ENCODE assay signal across 19 mouse cellular contexts in genomic region chr1:25697179-25697578, GRCm38 (mm10).
DNase-seq lines count a peak whose midpoint lies in the region; ATAC-seq and TF ChIP-seq lines count a peak whose summit lies in the region.
"Had no signal": no experiment of that assay in that cellular context is flagged by ENCODE, and none has a peak within 500 bp of the region (broad histone marks: within the 10 kb centered on the region; RNA-seq: fewer than 3 reads in every experiment).

No protein-coding gene starts in this region.

- H3K27me3 ChIP-seq in forebrain, embryonic 15.5 days: no peaks in the 10 kb centered on the region
- H3K27me3 ChIP-seq in forebrain, embryonic 12.5 days: no peaks in the 10 kb centered on the region
- H3K27me3 ChIP-seq: heart, embryonic 12.5 days; hindbrain, embryonic 13.5 days; limb, embryonic 13.5 days; liver, embryonic 13.5 days; lung, embryonic 15.5 days; midbrain, embryonic 12.5 days; neural tube, embryonic 12.5 days had no signal

- H3K27ac ChIP-seq in forebrain, embryonic 15.5 days (replicated peaks): peak overlapping the region; percentile 52; the same call in 1 of the 2 replicates
- no peak overlapping the region for H3K27ac ChIP-seq in forebrain, embryonic 12.5 days
- H3K27ac ChIP-seq: hindbrain, embryonic 13.5 days; limb, embryonic 13.5 days; liver, embryonic 13.5 days; lung, embryonic 15.5 days; macrophage; midbrain, embryonic 12.5 days; neural tube, embryonic 12.5 days had no signal

- H3K36me3 ChIP-seq in forebrain, embryonic 15.5 days: no peaks in the 10 kb centered on the region
- H3K36me3 ChIP-seq in forebrain, embryonic 12.5 days (replicated peaks): no peaks in the 10 kb centered on the region
- H3K36me3 ChIP-seq: heart, embryonic 12.5 days; hindbrain, embryonic 13.5 days; limb, embryonic 13.5 days; liver, embryonic 13.5 days; lung, embryonic 15.5 days; midbrain, embryonic 12.5 days; neural tube, embryonic 12.5 days had no signal

- no peak overlapping the region for H3K9ac ChIP-seq in forebrain, embryonic 15.5 days (replicated peaks)
- no peak overlapping the region for H3K9ac ChIP-seq in forebrain, embryonic 12.5 days
- H3K9ac ChIP-seq: heart, embryonic 12.5 days; hindbrain, embryonic 13.5 days; limb, embryonic 13.5 days; liver, embryonic 13.5 days; lung, embryonic 15.5 days; midbrain, embryonic 12.5 days; neural tube, embryonic 12.5 days had no signal

- intact Hi-C loops in left cerebral cortex, postnatal 14 days (cut with DNase I): loop anchor here (2.0 kb wide), 1 partner anchor 132 kb away; the partner anchor contains the start of gene Adgrb3

- ATAC-seq in forebrain, embryonic 15.5 days (replicated peaks): peak; percentile 88
- no peak for ATAC-seq in forebrain, embryonic 12.5 days (ENCODE audit: low FRiP score)

- no peak for TF ChIP-seq POLR2A in brain, embryonic 14.5 days (IDR thresholded peaks at IDR 0.05; ENCODE audit: borderline replicate concordance, extremely low read depth, insufficient read depth, insufficient read length, poor library complexity, severe bottlenecking)

- no peak overlapping the region for H3K4me3 ChIP-seq in forebrain, embryonic 15.5 days
- H3K4me3 ChIP-seq in forebrain, embryonic 12.5 days (replicated peaks): no peak overlapping the region
- H3K4me3 ChIP-seq: heart, embryonic 12.5 days; hindbrain, embryonic 13.5 days; limb, embryonic 13.5 days; liver, embryonic 13.5 days; lung, embryonic 15.5 days; midbrain, embryonic 12.5 days; neural tube, embryonic 12.5 days had no signal

- H3K9me3 ChIP-seq in forebrain, embryonic 15.5 days: no peaks in the 10 kb centered on the region
- H3K9me3 ChIP-seq in forebrain, embryonic 12.5 days: no peaks in the 10 kb centered on the region
- H3K9me3 ChIP-seq: heart, embryonic 12.5 days; hindbrain, embryonic 13.5 days; limb, embryonic 13.5 days; liver, embryonic 13.5 days; lung, embryonic 15.5 days; midbrain, embryonic 12.5 days; neural tube, embryonic 12.5 days had no signal

- peaks cover 11% of the 10 kb centered on the region for H3K4me1 ChIP-seq in forebrain, embryonic 15.5 days
- H3K4me1 ChIP-seq in forebrain, embryonic 12.5 days: no peaks in the 10 kb centered on the region
- H3K4me1 ChIP-seq: heart, embryonic 12.5 days; hindbrain, embryonic 13.5 days; limb, embryonic 13.5 days; liver, embryonic 13.5 days; lung, embryonic 15.5 days; midbrain, embryonic 12.5 days; neural tube, embryonic 12.5 days had no signal

- H3K4me2 ChIP-seq in forebrain, embryonic 15.5 days (replicated peaks): no peak overlapping the region
- no peak overlapping the region for H3K4me2 ChIP-seq in forebrain, embryonic 12.5 days
- H3K4me2 ChIP-seq: heart, embryonic 12.5 days; hindbrain, embryonic 13.5 days; limb, embryonic 13.5 days; liver, embryonic 13.5 days; lung, embryonic 15.5 days; midbrain, embryonic 12.5 days; neural tube, embryonic 12.5 days had no signal

- TF ChIP-seq CTCF in brain, embryonic 14.5 days (IDR thresholded peaks at IDR 0.05; ENCODE audit: borderline replicate concordance, extremely low read depth, insufficient read depth, insufficient read length): no peak

- peak; percentile 39 to 49 for DNase-seq in left cerebral cortex, postnatal 14 days (ENCODE audit: low spot score in 2 of 2)
- no peak for DNase-seq in left cerebral cortex, adult 8-10 months (ENCODE audit: low spot score in 2 of 2)
- DNase-seq in NIH3T3 (ENCODE audit: low read depth): peak; percentile 1
- DNase-seq in brain, embryonic 14.5 days (ENCODE audit: low read depth): peak; percentile 91
- DNase-seq in heart, adult 11 months: no peak
- DNase-seq: adrenal gland, adult 2 months; cerebellum, postnatal 36 days; heart, postnatal 14 days; kidney, adult 9 months; liver, embryonic 13.5 days had no signal

- 61% methylated on average over 4 of the region's 4 CpGs for WGBS in forebrain, embryonic 15.5 days
- WGBS in forebrain, embryonic 12.5 days: 92% methylated on average over 4 of the region's 4 CpGs

Comparison
In these comparisons a context has a peak if more than half of its experiments do, and no peak if none do; other contexts are left out.
1. DNase-seq: peak in left cerebral cortex, postnatal 14 days (2 of 2), NIH3T3 (single experiment) and brain, embryonic 14.5 days (single experiment); none in left cerebral cortex, adult 8-10 months (0 of 2) and heart, adult 11 months (single experiment).